Mouse (Mus musculus) embryo, embryonic 11.5 days (tissue): ENCODE results near the gene Caskin2.
A peak's percentile ranks its signal among the peaks of the same experiment; 100 is the strongest.

Experiments used
- DNase-seq: peaks from one replicate; pipeline ENCODE4 v3.0.0-alpha.2; 2012; ENCODE audit warnings: low read depth, low spot score

Gene Caskin2

DNA sequence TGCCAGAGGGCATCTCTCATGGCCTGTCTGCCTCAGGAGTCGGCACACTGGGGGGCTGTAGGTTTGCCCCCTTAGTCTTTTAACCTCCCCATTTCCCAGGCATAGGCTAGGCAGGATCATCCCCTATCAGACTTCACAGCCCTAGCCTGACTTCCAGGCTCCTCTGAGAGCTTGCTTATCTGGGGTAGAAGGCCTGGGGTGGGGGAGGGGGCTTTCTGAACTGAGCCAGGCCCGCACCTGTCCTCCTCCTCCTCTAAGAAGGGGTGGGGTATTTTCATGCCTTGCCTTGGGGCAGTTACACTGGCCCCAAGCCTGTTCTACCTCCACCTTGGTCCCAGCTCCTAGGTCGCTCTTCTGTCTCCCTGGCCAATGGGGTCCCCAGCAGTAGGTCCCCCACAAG, 18.1 kb upstream of the Caskin2 start:
- no peak for DNase-seq

DNA sequence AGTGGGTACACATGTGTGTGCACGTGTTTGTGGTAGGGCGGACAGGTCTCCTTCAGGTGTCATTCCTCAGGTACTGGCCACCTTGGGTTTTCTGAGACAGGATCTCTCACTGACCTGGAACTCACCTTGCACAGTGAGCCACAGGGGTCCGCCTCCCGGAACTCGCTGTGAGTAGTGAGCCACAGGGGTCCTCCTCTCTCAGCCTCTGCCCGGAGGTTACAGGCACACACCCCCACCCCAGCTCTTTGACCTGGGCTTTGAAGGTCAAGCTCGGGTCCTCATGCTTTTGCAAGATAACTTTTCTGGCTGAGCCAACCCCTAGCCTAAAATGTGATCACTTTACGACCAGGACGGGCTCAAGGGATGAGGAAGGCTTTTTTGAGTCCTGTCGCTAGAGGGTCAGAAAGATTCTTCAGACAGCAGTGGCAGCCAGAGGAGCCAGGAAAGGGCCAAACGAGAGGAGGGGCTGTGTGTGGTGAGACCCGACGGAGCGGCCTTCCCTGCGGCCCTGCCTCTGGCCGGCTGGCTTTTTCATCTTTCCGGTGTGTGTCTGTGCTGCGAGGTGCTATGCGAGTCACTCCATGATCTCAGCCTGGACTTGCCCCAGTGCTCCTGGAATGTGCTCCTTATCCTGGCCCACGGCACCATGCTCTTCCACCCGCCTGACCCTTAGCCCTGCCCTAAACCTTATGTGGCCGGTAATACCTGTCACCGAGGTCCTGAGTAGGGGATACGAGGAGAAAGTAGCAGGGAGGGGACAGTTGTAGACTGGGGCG, 17.3 kb upstream of the Caskin2 start:
- DNase-seq, result no peak

DNA sequence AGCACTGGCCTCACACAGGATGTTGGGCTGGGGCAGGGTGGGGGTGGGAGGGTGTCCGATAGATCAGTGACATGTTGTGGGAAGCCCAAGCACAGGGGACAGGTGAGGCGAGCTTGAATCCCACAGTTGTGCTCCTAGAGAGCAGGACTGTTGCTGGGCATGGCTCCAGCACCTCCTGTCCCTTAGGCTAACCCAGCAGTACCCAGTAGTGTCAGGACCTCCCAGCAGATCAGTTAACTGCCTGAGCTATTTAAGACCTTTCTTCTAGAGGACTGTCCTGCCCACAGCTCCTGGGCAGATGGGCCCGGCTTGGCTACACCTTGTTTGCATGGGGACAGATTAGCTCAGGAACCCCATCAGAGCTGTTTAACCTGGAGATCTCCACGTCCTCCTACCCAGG, 15.6 kb upstream of the Caskin2 start:
- DNase-seq, result no peak

DNA sequence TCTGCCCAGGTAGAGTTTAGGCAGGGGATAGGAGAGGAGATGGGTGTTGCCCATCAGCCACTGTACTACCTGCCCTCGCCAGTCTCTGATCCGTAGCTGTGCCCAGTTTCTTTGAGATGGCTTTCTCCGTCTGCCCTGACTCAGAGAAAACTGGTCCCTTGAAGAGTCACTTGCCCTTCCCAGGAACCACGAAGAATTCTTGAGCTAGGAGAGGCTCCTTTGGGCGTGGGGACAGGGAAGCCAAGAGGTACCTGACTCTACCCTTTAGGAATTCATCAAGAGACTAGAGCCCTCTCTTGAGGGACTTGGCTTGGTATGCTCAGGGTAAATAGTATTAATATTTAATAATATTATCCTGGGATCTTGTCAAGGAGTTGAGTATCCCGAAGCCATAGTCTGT, 14.2 kb upstream of the Caskin2 start:
- DNase-seq, result no peak

DNA sequence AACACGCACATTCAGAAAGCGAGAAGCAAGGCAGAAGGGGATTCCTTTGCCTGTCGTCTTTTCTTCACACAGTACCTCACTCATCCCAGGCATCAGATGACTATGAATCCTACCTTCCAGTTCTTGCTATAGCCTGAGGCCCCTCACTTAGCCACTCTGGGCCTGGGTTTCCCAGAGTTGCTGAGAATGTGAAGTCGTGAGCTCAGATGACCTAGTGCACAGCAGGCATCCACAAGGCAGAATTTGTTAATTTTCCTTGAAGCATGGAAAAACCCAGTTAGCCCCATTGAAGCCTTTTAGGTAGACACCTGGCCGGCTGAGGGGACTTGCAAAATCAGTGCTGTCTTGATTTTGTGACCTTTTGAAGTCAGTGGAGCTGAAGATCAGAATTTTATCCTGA, 13.0 kb upstream of the Caskin2 start:
- DNase-seq, result no peak

DNA sequence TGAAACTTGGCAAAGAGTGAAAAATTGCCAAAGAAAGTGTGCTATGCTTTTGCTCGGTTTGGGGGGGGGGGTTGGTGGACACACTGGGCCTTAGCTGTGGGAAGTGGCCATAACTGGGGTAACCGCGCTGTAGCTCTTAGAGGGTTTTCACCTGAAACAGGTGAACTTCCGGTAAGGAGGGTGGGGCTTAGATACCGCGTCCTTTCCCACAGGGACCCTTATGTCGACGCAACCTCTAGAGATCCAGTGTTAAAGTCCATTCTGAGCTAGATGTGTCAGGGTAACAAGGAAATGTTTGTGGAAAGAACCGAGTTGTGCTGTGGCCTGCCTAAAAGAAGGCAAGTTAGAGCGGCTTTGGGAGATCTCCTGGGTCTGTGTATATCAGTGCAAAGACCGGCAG, 11.4 kb upstream of the Caskin2 start:
- DNase-seq, result no peak

DNA sequence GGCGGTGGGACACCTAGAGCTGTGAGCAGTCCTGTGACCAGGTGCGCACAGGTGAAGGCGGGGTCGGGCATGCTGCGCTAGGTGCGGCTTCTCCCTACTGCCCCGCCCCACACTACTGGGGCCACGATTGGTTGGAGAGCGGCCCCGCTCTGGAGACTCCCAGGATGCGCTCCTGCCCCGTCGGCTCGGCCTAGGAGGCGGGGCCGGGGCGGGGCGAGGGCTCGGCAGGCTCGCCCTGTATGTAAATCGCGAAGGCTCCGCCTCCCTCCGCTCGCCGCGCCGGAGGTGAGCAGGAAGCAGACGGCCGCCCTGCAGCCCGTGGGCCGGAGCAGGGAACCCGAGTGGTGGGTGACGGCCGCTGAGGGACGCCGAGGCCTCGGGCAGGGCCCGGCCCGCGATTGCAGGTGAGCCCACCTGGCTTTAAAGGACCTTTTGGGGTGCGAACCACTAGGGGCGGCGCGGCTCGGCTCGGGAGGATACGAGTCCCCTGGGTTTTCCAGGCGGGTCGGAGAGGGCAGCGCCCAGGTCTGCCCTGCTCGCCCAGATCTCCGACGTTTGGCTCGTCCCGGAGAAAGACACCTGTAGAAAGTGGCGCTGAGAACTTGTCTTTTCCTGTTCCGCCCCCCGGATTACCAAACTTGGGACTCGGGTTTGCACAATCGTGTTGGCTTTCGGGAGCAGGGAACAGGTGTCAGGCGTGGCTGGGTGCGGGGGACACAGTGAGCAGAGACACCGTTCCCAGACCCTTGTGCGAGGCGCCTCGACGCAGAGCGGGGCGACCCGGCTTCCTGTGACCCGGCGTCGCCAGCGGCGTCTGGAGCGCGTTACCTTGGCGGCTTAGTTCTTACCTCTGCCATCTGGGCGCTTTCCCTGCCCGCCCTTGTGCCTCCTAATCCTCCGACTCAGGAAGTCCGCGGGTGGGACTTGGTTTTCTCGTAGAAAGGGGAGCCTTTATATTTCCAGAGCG, 10.6 kb upstream of the Caskin2 start, which contains the start of gene Llgl2:
TSS of gene Llgl2 (plus strand) at position 276 of the 967 bp plus-strand sequence.
- peak; percentile 75 for DNase-seq

DNA sequence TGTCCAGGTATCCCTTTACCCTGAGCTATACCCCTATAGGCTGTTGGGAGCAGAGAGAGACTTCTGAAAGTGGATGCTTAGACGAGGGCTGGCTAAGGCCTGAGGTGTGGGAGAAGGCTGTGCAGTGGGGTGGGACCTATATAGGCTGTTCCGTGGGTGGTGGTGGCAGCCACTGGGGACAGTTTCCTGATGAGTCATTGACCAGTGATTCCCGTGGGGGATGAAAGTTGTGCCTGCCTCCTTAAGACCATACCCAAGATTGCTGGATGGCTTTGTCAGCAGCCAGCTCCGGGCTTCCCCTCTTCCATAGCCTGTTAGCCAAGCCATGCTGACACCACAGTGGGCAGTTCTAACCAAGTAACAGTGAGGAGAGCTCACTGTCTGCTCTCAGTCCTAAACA, 7.6 kb upstream of the Caskin2 start:
- no peak for DNase-seq

DNA sequence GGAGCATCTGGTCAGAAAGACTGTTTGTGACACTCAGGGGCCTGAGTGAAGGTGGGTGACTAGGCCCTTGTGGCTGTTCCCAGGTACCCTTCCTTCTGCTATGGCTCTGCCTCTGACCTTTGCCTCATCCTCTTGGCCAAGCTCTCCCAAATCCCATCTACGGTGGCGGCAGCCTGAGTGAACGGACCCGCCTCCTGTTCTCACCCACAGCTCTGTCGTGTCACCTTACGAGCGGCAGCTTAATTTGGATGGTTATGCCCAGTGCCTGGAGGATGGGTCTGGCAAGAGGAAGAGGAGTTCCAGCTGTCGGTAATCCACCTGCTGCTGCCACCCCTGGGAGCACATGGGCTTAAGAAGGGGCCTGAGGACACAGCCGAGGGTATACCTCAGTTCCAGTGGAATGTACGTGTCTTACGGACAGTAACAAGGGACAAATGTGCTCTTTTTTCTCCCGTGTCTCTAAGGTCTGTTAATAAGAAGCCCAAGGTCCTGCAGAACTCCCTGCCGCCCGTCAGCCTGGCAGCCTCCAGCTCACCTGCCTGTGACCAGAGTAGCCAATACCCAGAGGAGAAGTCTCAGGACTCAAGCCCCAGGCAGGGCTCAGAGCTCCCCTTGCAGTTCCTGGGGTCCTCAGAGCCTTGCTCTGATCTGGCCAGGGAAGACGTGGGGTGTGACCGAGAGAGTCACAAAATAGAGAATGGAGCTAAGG, 6.6 kb upstream of the Caskin2 start:
- DNase-seq, result no peak

DNA sequence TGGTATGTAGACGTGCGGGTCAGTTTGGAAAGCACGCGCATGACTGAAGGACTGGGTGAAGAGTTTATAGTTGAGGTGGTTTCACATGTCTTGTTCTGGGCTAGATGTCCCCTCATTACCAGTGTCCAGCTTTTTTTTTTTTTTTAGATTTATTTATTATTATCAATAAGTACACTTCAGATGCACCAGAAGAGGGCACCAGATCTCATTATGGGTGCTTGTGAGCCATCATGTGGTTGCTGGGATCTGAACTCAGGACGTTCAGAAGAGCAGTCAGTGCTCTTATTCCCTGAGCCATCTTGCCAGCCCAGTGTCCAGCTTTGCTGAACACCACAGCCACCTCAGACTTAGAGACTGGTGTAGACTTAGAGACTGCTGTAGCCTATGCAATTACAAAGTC, 3.9 kb upstream of the Caskin2 start:
- no peak for DNase-seq

DNA sequence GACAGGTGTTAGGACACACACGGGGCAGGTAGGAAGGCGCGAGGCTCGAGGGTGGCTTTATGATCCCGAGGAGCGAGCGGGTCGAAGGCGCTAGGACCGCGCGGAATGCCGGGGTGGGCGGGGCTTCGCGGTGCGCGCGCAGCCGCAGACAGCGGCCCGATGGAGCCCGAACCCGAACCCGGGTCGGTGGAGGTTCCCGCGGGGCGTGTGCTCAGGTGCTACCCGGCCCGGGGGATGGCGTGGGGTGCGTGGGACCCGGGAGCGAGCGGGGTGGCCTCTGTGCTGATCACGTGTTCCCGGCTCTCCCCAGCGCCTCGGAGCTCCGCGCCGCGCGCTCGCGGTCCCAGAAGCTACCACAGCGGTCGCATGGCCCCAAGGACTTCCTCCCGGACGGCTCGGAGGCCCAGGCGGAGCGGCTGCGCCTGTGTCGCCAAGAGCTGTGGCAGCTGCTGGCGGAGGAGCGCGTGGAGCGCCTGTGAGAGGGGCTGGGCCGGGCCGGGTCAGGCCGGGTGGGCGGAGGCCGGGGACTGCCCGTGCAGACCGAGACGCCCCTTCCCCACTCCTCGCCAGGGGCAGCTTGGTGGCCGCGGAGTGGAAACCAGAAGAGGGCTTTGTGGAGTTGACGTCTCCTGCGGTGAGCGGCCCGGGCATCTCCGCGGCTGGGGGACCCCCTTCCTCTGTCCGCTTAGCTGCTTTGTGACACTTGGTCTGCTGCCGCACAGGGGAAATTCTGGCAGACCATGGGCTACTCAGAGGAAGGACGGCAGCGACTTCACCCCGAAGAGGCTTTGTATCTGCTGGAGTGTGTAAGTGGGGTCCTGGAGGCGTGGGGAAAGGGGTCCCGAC, 1.4 kb upstream of the Caskin2 start, which contains the start of gene Tsen54:
TSS of gene Tsen54 (plus strand) at position 120 of the 846 bp plus-strand sequence.
- peak; percentile 76 for DNase-seq

DNA sequence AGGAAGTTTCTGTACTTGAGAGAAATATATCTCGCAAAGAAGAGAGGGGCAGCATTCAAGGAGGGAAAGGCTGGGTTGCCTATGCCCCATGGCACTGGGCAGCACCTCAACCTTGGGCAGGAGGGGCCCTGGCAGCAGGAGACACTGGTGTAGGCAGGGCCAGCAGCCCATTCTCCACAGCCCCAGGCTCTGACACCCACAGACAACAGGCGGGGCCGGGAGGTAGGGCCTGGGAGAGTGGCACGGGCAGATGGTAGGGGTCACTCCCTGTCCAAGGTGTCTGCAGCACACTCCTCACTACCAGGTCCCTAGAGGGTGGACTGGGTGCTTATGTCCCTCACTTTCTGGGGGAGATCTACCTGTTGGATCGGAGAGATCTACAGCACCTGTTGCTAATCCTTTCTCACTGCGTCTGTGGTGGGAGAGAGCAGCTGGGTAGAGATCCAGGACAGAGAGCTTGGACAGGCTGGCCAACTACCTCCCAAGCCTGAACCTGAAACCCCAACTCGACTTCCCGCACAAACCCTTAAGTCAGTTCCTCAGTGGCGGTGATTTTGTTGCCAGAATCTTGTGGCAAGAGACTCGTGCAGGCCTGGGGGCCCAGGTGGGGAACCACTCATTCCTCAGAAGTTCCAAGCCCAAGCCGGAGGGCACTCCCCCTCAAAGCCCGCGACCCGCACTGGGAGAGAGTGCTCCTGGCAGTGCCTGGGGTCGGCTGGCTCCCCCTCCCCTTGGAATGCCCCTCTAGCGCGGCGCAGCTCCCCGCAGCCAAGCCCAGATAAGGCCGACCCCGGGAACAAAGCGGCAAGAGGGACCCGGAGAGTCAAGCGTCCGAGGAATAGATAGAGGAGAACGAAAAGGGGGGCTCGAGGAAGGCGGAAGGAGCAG, 662 bp downstream of the Caskin2 start:
- no peak for DNase-seq

DNA sequence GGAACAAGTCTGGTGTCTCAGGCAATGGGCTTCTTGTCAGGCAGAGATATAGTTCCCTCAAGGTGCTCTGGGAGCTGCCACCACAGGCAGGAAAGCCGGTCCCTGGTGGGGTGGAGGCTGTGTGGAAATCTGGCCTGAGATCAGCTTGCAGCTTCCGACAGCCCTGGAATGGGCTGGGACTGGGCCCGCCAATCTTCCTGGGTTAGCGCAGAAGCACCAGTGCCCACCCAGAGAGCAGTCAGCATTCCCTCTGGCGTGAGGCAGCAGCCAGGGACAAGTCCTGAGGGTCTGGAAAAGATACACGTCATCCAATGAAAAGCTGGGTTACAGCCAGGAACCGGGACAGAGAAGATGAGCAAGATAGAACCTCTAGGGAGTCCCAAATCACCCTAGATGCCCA, 1.3 kb downstream of the Caskin2 start:
- no peak for DNase-seq

DNA sequence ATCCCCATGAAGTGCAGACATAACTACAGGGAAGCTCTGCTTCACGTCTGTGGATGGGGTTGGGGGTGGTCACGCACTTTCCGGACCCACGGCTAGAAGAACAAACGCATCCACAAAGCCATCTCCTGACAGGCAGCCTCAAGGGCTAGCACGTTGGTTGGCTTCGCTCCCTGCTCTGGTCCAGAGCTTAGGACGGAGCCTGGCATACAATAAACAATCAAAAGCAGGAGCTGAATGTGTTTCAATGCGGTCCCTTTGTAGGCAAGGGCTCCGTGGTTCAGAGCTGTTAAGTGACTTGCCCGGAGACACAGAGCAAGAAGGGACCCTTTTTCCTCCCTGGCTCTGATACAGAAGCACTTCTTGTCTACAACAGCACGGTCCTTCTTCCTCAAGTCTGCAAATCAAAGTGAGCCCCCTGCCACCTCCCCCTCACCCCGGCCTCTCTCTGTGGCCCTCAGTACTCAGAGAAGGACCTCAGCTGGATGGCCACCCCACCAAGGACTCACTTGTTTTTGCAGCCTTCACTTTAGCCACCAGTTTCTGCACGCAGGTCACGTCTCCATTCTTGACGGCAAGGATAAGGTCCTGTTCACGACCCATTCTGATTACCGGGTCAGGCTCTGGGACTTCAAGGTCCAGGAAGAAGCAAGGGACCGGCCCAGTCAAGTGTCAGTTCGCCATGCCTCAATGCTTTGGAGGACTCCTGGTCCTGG, 1.9 kb downstream of the Caskin2 start:
- no peak for DNase-seq

DNA sequence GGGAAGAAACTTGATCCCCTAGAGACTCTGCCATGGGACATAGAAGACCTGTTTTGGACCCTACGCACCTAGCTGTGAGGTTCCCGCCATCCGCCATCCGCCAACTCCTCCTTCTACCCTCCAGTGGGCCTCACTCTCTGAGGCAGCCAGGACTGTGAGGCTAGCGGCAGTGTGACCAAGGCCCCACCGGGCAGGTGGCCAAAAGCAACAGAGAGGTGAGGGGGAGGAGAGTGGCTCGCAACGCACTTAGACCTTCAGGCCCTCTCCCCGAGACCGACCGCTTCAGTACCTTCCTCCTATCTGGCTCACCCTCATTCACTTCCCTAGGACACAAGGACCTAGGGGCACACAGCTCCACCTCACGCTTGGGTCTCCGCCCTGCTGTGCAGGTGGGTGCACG, 3.1 kb downstream of the Caskin2 start:
- no peak for DNase-seq

DNA sequence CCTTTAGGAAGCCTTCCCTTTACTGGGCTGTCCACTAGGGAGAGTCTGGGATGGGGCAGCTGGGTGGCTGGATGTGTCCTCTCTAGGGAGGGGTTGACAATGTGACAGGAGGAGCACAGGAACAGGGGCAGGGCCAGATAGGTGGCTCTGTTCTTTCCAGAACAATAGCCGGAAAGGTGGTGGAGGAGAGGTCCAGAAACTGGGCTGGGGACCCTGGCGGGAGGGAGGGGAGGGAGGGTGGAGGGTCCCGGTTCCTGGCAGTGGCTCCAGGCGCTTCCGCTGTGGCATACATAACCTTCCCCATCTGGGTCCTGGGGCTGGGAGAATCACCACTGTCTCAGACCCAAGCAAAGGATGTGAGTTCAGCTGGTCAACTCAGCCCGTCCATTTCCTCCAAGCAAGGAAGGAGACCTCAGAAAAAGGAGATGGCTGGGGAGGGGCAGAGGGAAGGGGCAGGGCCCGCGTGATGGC, 4.1 kb downstream of the Caskin2 start:
- no peak for DNase-seq

DNA sequence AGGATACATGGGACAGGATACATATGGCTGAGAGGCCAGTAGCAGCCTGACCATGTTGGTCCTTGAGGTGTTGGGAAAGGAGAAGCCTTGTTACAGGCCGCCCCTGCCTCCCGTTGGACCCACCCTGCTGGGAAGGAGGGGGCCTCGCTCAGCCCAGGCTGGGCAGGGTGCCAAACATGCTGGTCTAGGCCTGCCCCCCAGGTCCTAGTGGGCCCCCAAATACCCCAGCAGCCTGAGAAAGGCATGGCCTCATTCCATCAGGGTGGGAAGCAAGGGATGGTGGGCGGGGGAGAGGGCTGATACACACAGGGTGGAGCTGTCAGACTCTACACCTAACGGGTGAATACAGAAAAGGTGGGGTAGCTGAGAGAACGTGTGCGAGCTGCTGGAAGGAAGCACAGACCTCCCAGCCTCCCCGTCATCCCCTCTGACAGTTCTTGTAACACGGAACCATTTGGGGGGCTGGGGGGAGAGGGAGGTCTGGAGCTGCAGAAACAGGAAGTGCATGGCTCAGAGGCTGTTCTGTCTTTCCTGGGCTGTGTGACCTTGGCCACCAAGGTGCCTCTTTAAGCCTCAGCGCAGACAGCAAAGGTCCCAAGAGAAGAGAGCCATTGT, 4.6 kb downstream of the Caskin2 start:
- no peak for DNase-seq

DNA sequence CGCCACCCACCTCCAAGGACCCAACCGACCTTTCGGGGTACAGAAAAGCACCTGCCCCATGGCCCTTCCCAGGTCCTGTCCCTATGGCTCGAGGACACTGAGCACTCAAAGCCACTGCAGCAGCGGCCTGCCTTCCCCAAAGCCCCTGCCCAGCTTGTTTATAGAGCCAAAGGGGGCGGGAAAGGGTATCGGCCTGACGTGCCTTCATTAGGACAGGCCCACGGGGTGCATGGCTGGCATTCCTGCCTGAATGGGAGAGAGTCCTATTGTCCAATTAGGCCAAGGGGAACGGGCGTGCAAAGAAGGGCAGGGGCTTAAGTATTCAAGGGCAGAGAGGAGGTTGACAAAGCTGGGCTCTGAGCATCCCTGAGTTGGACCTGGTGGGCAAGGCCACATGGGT, 5.5 kb downstream of the Caskin2 start:
- DNase-seq, result no peak

DNA sequence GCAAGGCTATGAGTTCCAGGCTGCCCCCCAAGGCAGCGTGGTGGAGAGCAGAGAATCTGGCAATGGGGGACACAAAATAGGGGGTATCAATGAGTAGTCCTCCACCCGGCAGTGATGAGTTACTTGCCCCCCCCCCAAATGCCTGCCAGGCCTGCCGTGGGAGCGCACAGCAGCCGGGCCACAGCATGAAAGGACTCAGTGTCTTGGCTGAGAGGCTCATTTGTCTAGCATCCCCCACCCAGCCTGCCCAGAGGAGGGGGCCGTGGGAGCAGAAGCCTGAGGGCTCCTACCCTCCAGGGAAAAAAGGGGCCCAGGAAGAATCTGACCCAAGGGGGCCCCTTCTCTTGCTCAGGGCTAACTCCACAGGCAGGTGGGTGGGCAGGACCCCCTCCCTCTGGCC, 6.1 kb downstream of the Caskin2 start:
- no peak for DNase-seq
